Mouse (Mus musculus): Measurements from ENCODE around the gene Brs3. TPM values are rescaled to one million over a fixed set of nuclear protein-coding genes. Genes with fewer than 3 reads are reported as not detected.

Brs3 gene
- total and polyA plus RNA-seq, 3 experiments: not detected

- TF ChIP-seq JUND (conservative IDR thresholded peaks at IDR 0.05; ENCODE audit: low read depth, low read length) (no peak), NELFE (IDR thresholded peaks at IDR 0.05; ENCODE audit: low read depth, low read length) (no peak), ELF1 (IDR thresholded peaks at IDR 0.05; ENCODE audit: low read depth, low read length) (no peak), EP300 (IDR thresholded peaks at IDR 0.05; ENCODE audit: low read length) (no peak), E2F4 (IDR thresholded peaks at IDR 0.05; ENCODE audit: insufficient replicate concordance, low read depth, low read length) (no peak), MAFK (IDR thresholded peaks at IDR 0.05; ENCODE audit: insufficient replicate concordance, low read length) (no peak), CTCF (conservative IDR thresholded peaks at IDR 0.05 in 1 of 2, IDR thresholded peaks at IDR 0.05 in 1 of 2; ENCODE audit: low read depth in 2 of 2, low read length in 2 of 2) (no peak), PAX5 (IDR thresholded peaks at IDR 0.05; ENCODE audit: low read length) (no peak), JUN (IDR thresholded peaks at IDR 0.05; ENCODE audit: insufficient read depth, low read depth, low read length) (no peak), RAD21 (IDR thresholded peaks at IDR 0.05; ENCODE audit: low read depth, low read length) (no peak), USF1 (IDR thresholded peaks at IDR 0.05; ENCODE audit: low read depth, low read length) (no peak), TCF12 (IDR thresholded peaks at IDR 0.05; ENCODE audit: low read depth, low read length) (no peak), CHD2 (IDR thresholded peaks at IDR 0.05; ENCODE audit: low read length) (no peak), POLR2A (IDR thresholded peaks at IDR 0.05; ENCODE audit: low read depth, low read length) (no peak), ZKSCAN1 (IDR thresholded peaks at IDR 0.05; ENCODE audit: borderline replicate concordance, low read depth, low read length) (no peak), BHLHE40 (IDR thresholded peaks at IDR 0.05; ENCODE audit: low read depth, low read length) (no peak), ZC3H11A (IDR thresholded peaks at IDR 0.05; ENCODE audit: low read depth, low read length) (no peak)
- dilution Hi-C loops (cut with MboI; ENCODE audit: extremely low pct_ligation_motif_present, extremely low pct_unique_long_range_greater_than_20kb, low sequenced_read_pairs) (no loop called here), in situ Hi-C loops (cut with MboI; ENCODE audit: low pct_ligation_motif_present, low pct_unique_long_range_greater_than_20kb, low sequenced_read_pairs) (no loop called here)
- Histone ChIP-seq H3K4me1 (ENCODE audit: control insufficient read depth in 1 of 2, insufficient read depth in 2 of 2) (no peaks in the 10 kb centered on the region), H3K27ac (ENCODE audit: insufficient read depth, low read depth) (no peak overlapping the region), H3K4me3 (replicated peaks in 1 of 3; ENCODE audit: low read depth in 2 of 3, low read length in 2 of 3, poor library complexity in 1 of 3) (peak overlapping the region; percentile 64 to 88 (median 68)), H3K36me3 (replicated peaks in 1 of 2; ENCODE audit: control insufficient read depth in 1 of 2, insufficient read depth in 1 of 2, low read length in 1 of 2) (peaks cover 0 to 16% of the 10 kb centered on the region in 2 experiments), H3K79me2 (replicated peaks; ENCODE audit: control insufficient read depth, extremely low read depth, insufficient read depth, poor library complexity, severe bottlenecking) (peaks cover 4% of the 10 kb centered on the region; the same call in 1 of the 2 replicates), H3K27me3 (replicated peaks) (no peaks in the 10 kb centered on the region), H3K9ac (ENCODE audit: insufficient read depth, low read depth) (peak overlapping the region; percentile 84), H3K9me3 (replicated peaks; ENCODE audit: low read length) (no peaks in the 10 kb centered on the region), H3K4me2 (ENCODE audit: insufficient read depth, low read depth, poor library complexity, severe bottlenecking) (peak overlapping the region; percentile 89)
- no peak for DNase-seq (ENCODE audit: extremely low read depth)
These were observed 11.1 kb downstream of the Brs3 start for GRCm38 (mm10) chrX:57053993-57054385.

GRCm38 (mm10) chrX:57081496-57081895, 38.6 kb downstream of the Brs3 start:
- Histone ChIP-seq H3K4me1 (ENCODE audit: control insufficient read depth in 1 of 2, insufficient read depth in 2 of 2) (no peaks in the 10 kb centered on the region), H3K4me3 (replicated peaks in 1 of 3; ENCODE audit: low read depth in 2 of 3, low read length in 2 of 3, poor library complexity in 1 of 3) (no peak overlapping the region), H3K27ac (ENCODE audit: insufficient read depth, low read depth) (no peak overlapping the region), H3K36me3 (replicated peaks in 1 of 2; ENCODE audit: control insufficient read depth in 1 of 2, insufficient read depth in 1 of 2, low read length in 1 of 2) (no peaks in the 10 kb centered on the region), H3K9me3 (replicated peaks; ENCODE audit: low read length) (no peaks in the 10 kb centered on the region), H3K27me3 (replicated peaks) (no peaks in the 10 kb centered on the region), H3K79me2 (replicated peaks; ENCODE audit: control insufficient read depth, extremely low read depth, insufficient read depth, poor library complexity, severe bottlenecking) (no peaks in the 10 kb centered on the region), H3K4me2 (ENCODE audit: insufficient read depth, low read depth, poor library complexity, severe bottlenecking) (no peak overlapping the region), H3K9ac (ENCODE audit: insufficient read depth, low read depth) (no peak overlapping the region)
- no peak for DNase-seq (ENCODE audit: extremely low read depth)
- in situ Hi-C loops (cut with MboI; ENCODE audit: low pct_ligation_motif_present, low pct_unique_long_range_greater_than_20kb, low sequenced_read_pairs) (no loop called here), dilution Hi-C loops (cut with MboI; ENCODE audit: extremely low pct_ligation_motif_present, extremely low pct_unique_long_range_greater_than_20kb, low sequenced_read_pairs) (no loop called here)
- TF ChIP-seq USF2 (conservative IDR thresholded peaks at IDR 0.05; ENCODE audit: low read depth, low read length) (no peak), BHLHE40 (IDR thresholded peaks at IDR 0.05; ENCODE audit: low read depth, low read length) (no peak), UBTF (IDR thresholded peaks at IDR 0.05; ENCODE audit: low read depth, low read length) (no peak), MAX (IDR thresholded peaks at IDR 0.05; ENCODE audit: low read length) (no peak), ETS1 (conservative IDR thresholded peaks at IDR 0.05; ENCODE audit: low read depth, low read length) (no peak), POLR2A (IDR thresholded peaks at IDR 0.05; ENCODE audit: low read depth, low read length) (no peak), ELF1 (IDR thresholded peaks at IDR 0.05; ENCODE audit: low read depth, low read length) (no peak), HCFC1 (IDR thresholded peaks at IDR 0.05; ENCODE audit: low read depth, low read length) (no peak), POLR2AphosphoS2 (IDR thresholded peaks at IDR 0.05; ENCODE audit: low read depth, low read length) (no peak), MAFK (IDR thresholded peaks at IDR 0.05; ENCODE audit: insufficient replicate concordance, low read length) (no peak), ZMIZ1 (IDR thresholded peaks at IDR 0.05; ENCODE audit: low read depth, low read length) (no peak), MAZ (IDR thresholded peaks at IDR 0.05; ENCODE audit: low read depth, low read length) (no peak), MYC (IDR thresholded peaks at IDR 0.05; ENCODE audit: low read depth, low read length) (no peak), ZNF384 (IDR thresholded peaks at IDR 0.05; ENCODE audit: low read depth, low read length) (no peak), NRF1 (IDR thresholded peaks at IDR 0.05; ENCODE audit: low read depth, low read length) (no peak), RAD21 (IDR thresholded peaks at IDR 0.05; ENCODE audit: low read depth, low read length) (no peak), JUND (conservative IDR thresholded peaks at IDR 0.05; ENCODE audit: low read depth, low read length) (no peak), CHD2 (IDR thresholded peaks at IDR 0.05; ENCODE audit: low read length) (no peak), USF1 (IDR thresholded peaks at IDR 0.05; ENCODE audit: low read depth, low read length) (no peak)
